Mouse (Mus musculus) embryonic fibroblast, embryonic 13.5 days (primary cell): Measurements from ENCODE around the gene Hist1h2bk. TPM values are rescaled to one million over a fixed set of nuclear protein-coding genes. Genes with fewer than 3 reads are reported as not detected.
A peak's percentile ranks its signal among the peaks of the same experiment; 100 is the strongest.
"Not testable (repeated sequence)": the region's sequence is repeated elsewhere in the genome, so short reads cannot be mapped to it uniquely, and the experiment has no call there.

Experiments used
- H3K27ac ChIP-seq: 2 replicates; pipeline ENCODE4 v1.5.1; 2012; ENCODE audit warnings: low read length, control low read depth, inconsistent platforms; ENCODE audit not compliant: insufficient read depth
- H3K4me1 ChIP-seq: 2 replicates; pipeline ENCODE4 v1.6.1; 2011; ENCODE audit warnings: low read length; ENCODE audit not compliant: control insufficient read depth, insufficient read depth
- H3K4me3 ChIP-seq: 2 replicates; pipeline ENCODE4 v1.5.1; 2011; ENCODE audit warnings: mild to moderate bottlenecking, control low read depth, low read length; ENCODE audit not compliant: insufficient read depth
- CTCF ChIP-seq: IDR thresholded peaks from 2 replicates; pipeline ENCODE4 v1.5.1; 2011; ENCODE audit warnings: mild to moderate bottlenecking, control low read depth, low read length, moderate library complexity, borderline replicate concordance; ENCODE audit not compliant: insufficient read depth
- POLR2A ChIP-seq: IDR thresholded peaks from 2 replicates; pipeline ENCODE4 v1.6.1; 2011; ENCODE audit warnings: low read depth, mild to moderate bottlenecking, control low read depth, low read length, moderate library complexity
- polyA plus RNA-seq: library from polyadenylated mRNA; stranded (reverse); fragments of >200 nt; gene quantifications from 2 replicates; pipeline ENCODE4 v1.2.4, GENCODE M21; 2011; ENCODE audit warnings: low read depth; ENCODE audit not compliant: missing spikeins, insufficient read length

Hist1h2bk gene
- polyA plus RNA-seq, 1 experiment, result 22.3 TPM

- TF ChIP-seq POLR2A (no peak), CTCF (no peak)
- peaks cover 2% of the 10 kb centered on the region; the same call in 1 of the 2 replicates for H3K4me1 ChIP-seq
- no peak overlapping the region for H3K4me3 ChIP-seq
- no peak overlapping the region for H3K27ac ChIP-seq
Measured at GRCm38 (mm10) chr13:22045311-22045710, 9.6 kb downstream of the Hist1h2bk start.

- Histone ChIP-seq H3K4me1 (peaks cover 2% of the 10 kb centered on the region; the same call in 1 of the 2 replicates), H3K27ac (no peak overlapping the region), H3K4me3 (no peak overlapping the region)
- TF ChIP-seq CTCF (no peak), POLR2A (no peak)
Measured at GRCm38 (mm10) chr13:22049041-22049440, 13.4 kb downstream of the Hist1h2bk start.

- no peaks in the 10 kb centered on the region for H3K4me1 ChIP-seq
- peak overlapping the region; percentile 64 for H3K4me3 ChIP-seq
- H3K27ac ChIP-seq, result no peak overlapping the region
- TF ChIP-seq POLR2A (peak; percentile 66), CTCF (no peak)
Measured at GRCm38 (mm10) chr13:22049737-22050440, 14.2 kb downstream of the Hist1h2bk start.

DNA sequence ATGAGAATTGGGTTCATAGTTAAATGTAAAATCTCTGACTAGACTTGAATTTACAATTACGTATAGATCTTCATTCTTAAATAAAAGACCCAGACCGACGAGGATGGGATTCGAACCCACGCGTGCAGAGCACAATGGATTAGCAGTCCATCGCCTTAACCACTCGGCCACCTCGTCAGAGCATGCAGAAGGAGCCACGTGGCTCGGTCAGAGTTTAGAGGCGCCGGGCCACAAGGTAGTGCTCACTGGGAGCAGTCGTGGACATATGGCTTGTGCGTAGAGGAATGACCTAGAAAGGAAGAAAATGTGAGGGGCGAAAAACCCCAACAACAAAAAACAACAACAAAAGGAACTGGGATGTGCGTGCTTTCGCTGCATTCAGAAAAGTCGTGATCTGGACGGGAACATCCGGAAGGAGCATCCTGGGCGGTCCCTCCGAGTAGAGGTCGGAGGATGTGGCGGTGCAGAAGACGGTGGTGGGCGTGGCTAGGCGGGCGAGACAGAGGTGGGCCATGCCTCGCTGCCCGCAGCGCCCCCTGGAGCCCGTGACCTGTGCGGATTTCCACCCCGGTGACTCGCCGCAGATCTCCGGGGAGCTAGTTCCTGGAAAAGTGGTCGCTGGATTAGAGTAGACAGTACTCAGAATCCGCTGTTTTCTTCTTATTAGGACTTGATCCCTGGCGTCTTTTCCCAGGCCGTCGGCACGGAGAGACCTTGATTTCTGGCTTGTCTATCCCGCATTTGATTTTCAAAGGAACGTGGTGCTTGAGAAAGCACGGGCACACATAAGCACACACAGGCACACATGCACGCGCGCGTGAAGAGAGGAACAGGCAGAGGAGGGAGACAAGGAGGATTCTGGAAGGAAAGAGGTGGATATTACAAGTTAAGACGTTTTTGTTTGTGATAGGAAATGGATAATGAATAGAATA is 15.2 kb downstream of the Hist1h2bk start:
- Histone ChIP-seq H3K4me1 (no peaks in the 10 kb centered on the region), H3K4me3 (peak overlapping the region; percentile 64), H3K27ac (peak overlapping the region; percentile 74)
- TF ChIP-seq POLR2A, result peak; percentile 77
- peak; percentile 67 for TF ChIP-seq CTCF

DNA sequence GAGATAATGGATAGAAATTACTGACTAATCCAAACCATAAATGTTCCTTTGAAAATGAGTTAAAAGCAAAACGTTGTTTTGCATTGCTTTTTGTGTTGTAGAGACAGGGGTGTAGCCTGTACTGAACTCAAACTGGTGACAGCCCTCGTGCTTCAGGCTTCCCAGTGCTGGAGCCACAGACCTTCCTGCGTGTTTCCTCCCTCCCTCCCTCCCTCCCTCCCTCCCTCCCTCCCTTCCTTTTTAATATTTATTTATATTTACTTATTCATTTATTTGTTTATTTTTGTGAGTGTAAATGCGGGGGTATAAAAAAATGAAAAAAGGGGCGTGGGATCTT is 15.8 kb downstream of the Hist1h2bk start:
- Histone ChIP-seq H3K27ac (no peak overlapping the region; the same call in 1 of the 2 replicates), H3K4me1 (no peaks in the 10 kb centered on the region), H3K4me3 (peak overlapping the region; percentile 64)
- TF ChIP-seq CTCF (no peak), POLR2A (no peak)

DNA sequence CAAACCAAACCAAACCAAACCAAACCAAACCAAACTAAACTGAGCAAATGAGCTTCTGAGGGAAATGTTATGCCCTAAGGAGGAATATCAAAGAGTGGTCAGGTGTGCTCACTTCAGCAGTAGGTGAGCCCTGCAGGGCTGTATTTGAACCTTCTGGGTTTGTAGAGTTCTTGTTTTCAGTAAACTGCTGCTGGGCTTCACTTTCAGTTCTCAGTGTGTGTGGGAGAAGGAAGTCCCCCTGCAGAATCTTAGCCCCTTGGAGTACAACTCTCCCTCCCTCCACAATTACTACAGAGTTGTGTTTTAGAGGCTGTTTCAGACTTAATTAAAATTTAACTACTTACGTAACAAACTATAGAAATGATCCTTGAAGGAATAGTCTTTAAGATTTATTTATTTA is 18.1 kb downstream of the Hist1h2bk start:
- no peak overlapping the region for H3K27ac ChIP-seq

GRCm38 (mm10) chr13:22061422-22061821 is 25.8 kb downstream of the Hist1h2bk start:
- no peak for TF ChIP-seq POLR2A
- TF ChIP-seq CTCF, result no peak
- Histone ChIP-seq H3K4me1 (no peaks in the 10 kb centered on the region), H3K27ac (no peak overlapping the region), H3K4me3 (no peak overlapping the region)

More for the DNA sequence above, 18.1 kb downstream of the Hist1h2bk start:
- Histone ChIP-seq H3K4me3 (no peak overlapping the region), H3K4me1 (no peaks in the 10 kb centered on the region)
- TF ChIP-seq POLR2A, result no peak
- no peak for TF ChIP-seq CTCF

GRCm38 (mm10) chr13:22063468-22063867 is 27.8 kb downstream of the Hist1h2bk start:
- H3K4me3 ChIP-seq, result no peak overlapping the region
- TF ChIP-seq POLR2A (no peak), CTCF (no peak)

DNA sequence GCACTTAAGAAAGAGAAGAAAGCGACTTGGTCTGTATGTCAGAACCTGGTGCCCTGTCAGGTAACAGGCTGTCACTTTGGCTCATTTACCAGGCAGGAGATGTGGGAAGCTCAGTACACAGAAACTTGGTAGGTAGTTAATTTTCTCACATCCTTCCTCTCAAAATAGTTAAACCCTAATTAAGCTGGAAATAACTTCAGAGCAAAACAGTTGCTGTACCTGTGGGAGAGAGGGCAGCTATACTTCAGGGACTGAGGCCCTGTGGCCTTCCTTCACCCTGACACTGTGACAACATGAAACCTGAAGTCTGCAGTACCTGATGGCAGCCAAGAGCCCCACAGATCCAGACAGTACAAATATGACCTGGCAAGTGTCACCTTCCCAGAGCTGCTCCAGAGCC is 48.5 kb downstream of the Hist1h2bk start, which contains the start of gene Vmn1r188:
Gene Vmn1r188, plus strand, starts transcription at position 301 of the 400 bp plus-strand sequence.
- H3K4me3 ChIP-seq, H3K4me1 ChIP-seq, H3K27ac ChIP-seq: not testable (repeated sequence)

More at GRCm38 (mm10) chr13:22063468-22063867, 27.8 kb downstream of the Hist1h2bk start:
- Histone ChIP-seq H3K4me1 (no peaks in the 10 kb centered on the region), H3K27ac (no peak overlapping the region)

Other genes with a start within 250 kb of the Hist1h2bk start
- gene Hist1h2an, start 248.7 kb upstream of the Hist1h2bk start, polyA plus RNA-seq, result not detected in 2 replicates
- 1.0 TPM in 1 of 2 replicates, not detected in the other for gene Hist1h2bp, start 248.4 kb upstream of the Hist1h2bk start, polyA plus RNA-seq
- 1.0 and 2.3 TPM in 2 replicates for gene Hist1h2bq, start 225.7 kb upstream of the Hist1h2bk start, polyA plus RNA-seq
- not detected in 2 replicates for gene Hist1h2ao, start 225.4 kb upstream of the Hist1h2bk start, polyA plus RNA-seq
- gene Hist1h4m, start 224.1 kb upstream of the Hist1h2bk start, polyA plus RNA-seq, result not detected in 2 replicates
- 18.9 and 28.6 TPM in 2 replicates for gene Hist1h4n, start 203.7 kb upstream of the Hist1h2bk start, polyA plus RNA-seq
- 18.2 and 27.0 TPM in 2 replicates for gene Hist1h2ap, start 202.4 kb upstream of the Hist1h2bk start, polyA plus RNA-seq
- 1.9 TPM in 1 of 2 replicates, not detected in the other for gene Hist1h2br, start 202.1 kb upstream of the Hist1h2bk start, polyA plus RNA-seq
- 2.9 and 5.0 TPM in 2 replicates for gene Zfp184, start 90.8 kb upstream of the Hist1h2bk start, polyA plus RNA-seq
- gene Pom121l2, start 54.7 kb upstream of the Hist1h2bk start, polyA plus RNA-seq, result 0.23 and 0.32 TPM in 2 replicates
- gene Prss16, start 26.1 kb upstream of the Hist1h2bk start, polyA plus RNA-seq, result 0.37 and 0.98 TPM in 2 replicates
- gene Hist1h2ah, start 302 bp upstream of the Hist1h2bk start, polyA plus RNA-seq, result 1.3 TPM in 1 of 2 replicates, not detected in the other
- 5.6 and 9.1 TPM in 2 replicates for gene Hist1h4i, start 5.5 kb downstream of the Hist1h2bk start, polyA plus RNA-seq
- 2.6 TPM in 1 of 2 replicates, not detected in the other for gene Hist1h2ag, start 7.1 kb downstream of the Hist1h2bk start, polyA plus RNA-seq
- 4.1 and 8.4 TPM in 2 replicates for gene Hist1h2bj, start 7.3 kb downstream of the Hist1h2bk start, polyA plus RNA-seq
- not detected in 2 replicates for gene Vmn1r188, start 48.6 kb downstream of the Hist1h2bk start, polyA plus RNA-seq
- not detected in 2 replicates for gene Vmn1r189, start 70.0 kb downstream of the Hist1h2bk start, polyA plus RNA-seq
- gene Vmn1r191, start 148.1 kb downstream of the Hist1h2bk start, polyA plus RNA-seq, result not detected in 2 replicates
- gene Vmn1r192, start 155.3 kb downstream of the Hist1h2bk start, polyA plus RNA-seq, result not detected in 2 replicates
- not detected in 2 replicates for gene Vmn1r193, start 187.3 kb downstream of the Hist1h2bk start, polyA plus RNA-seq
- gene Vmn1r194, start 208.3 kb downstream of the Hist1h2bk start, polyA plus RNA-seq, result not detected in 2 replicates
- not detected in 2 replicates for gene Vmn1r195, start 234.7 kb downstream of the Hist1h2bk start, polyA plus RNA-seq